Mouse (Mus musculus) brain, embryonic 14.5 days (tissue): ENCODE data around the gene Tbcb.

Experiments
- CTCF ChIP-seq: fragments of 200-500 bp; IDR thresholded peaks from 2 replicates; pipeline ENCODE4 v1.5.1; 2012; ENCODE audit warnings: inconsistent platforms, mild to moderate bottlenecking, moderate library complexity, borderline replicate concordance; ENCODE audit not compliant: insufficient read depth, insufficient read length; ENCODE audit errors: extremely low read depth
- POLR2A ChIP-seq: fragments of 200-500 bp; IDR thresholded peaks from 2 replicates; pipeline ENCODE4 v1.6.1; 2012; ENCODE audit warnings: mild to moderate bottlenecking, inconsistent platforms, borderline replicate concordance; ENCODE audit not compliant: poor library complexity, insufficient read depth, insufficient read length, severe bottlenecking; ENCODE audit errors: extremely low read depth

- TF ChIP-seq POLR2A, result no peak
- TF ChIP-seq CTCF, result no peak
Observed at GRCm38 (mm10) chr7:30215875-30216274, 16.2 kb downstream of the Tbcb start.
